Mouse (Mus musculus) cortical plate, adult 2 months (tissue): Measurements from ENCODE around the gene Specc1.

Experiments
- CTCF ChIP-seq: fragments of 200-500 bp; IDR thresholded peaks from 2 replicates; pipeline ENCODE4 v1.5.1; 2011; ENCODE audit warnings: mild to moderate bottlenecking, control low read depth, low read length; ENCODE audit not compliant: insufficient read depth; ENCODE audit errors: extremely low read depth
- POLR2A ChIP-seq: fragments of 200-500 bp; IDR thresholded peaks from 2 replicates; pipeline ENCODE4 v1.6.1; 2011; ENCODE audit warnings: mild to moderate bottlenecking, low read length, control low read depth; ENCODE audit not compliant: insufficient read depth; ENCODE audit errors: extremely low read depth

- TF ChIP-seq CTCF (no peak), POLR2A (no peak)
Observed at GRCm38 (mm10) chr11:61908315-61908714, 48.2 kb upstream of the Specc1 start.
